Mouse (Mus musculus) brown adipose tissue, adult 24 weeks (tissue): ENCODE data around the gene Tmem210. TPM values are rescaled to one million over a fixed set of nuclear protein-coding genes. Genes with fewer than 3 reads are reported as not detected.

Experiments used
- H3K27ac ChIP-seq: fragments of 200-500 bp; replicated peaks from 2 replicates; pipeline ENCODE4 v1.5.1; 2012; ENCODE audit warnings: low read depth, mild to moderate bottlenecking, low read length
- H3K4me1 ChIP-seq: fragments of 200-500 bp; 2 replicates; pipeline ENCODE4 v1.6.1; 2012; ENCODE audit warnings: low read length, mixed read lengths; ENCODE audit not compliant: control insufficient read depth, insufficient read depth, insufficient read length
- H3K4me3 ChIP-seq: fragments of 200-500 bp; 2 replicates; pipeline ENCODE4 v1.5.1; 2012; ENCODE audit warnings: low read depth, mild to moderate bottlenecking, low read length, moderate library complexity; ENCODE audit not compliant: insufficient read depth
- polyA plus RNA-seq: library from polyadenylated mRNA; stranded (reverse); fragments of >200 nt; gene quantifications from 2 replicates; pipeline ENCODE4 v1.2.4, GENCODE M21; 2012; ENCODE audit not compliant: missing spikeins, insufficient read depth, insufficient read length

Tmem210 gene
- polyA plus RNA-seq, 1 experiment: not detected

- no peak overlapping the region for H3K27ac ChIP-seq
- H3K4me3 ChIP-seq: no peak overlapping the region
- no peaks in the 10 kb centered on the region for H3K4me1 ChIP-seq
Measured at GRCm38 (mm10) chr2:25278928-25279882, 8.7 kb upstream of the Tmem210 start.

GRCm38 (mm10) chr2:25285551-25285950 lies 2.4 kb upstream of the Tmem210 start:
- peaks cover 2% of the 10 kb centered on the region; the same call in 1 of the 2 replicates for H3K4me1 ChIP-seq
- no peak overlapping the region for H3K4me3 ChIP-seq
- H3K27ac ChIP-seq: no peak overlapping the region

GRCm38 (mm10) chr2:25286314-25286713 lies 1.6 kb upstream of the Tmem210 start:
- Histone ChIP-seq H3K4me1 (peaks cover 5% of the 10 kb centered on the region; the same call in 1 of the 2 replicates), H3K27ac (no peak overlapping the region)

GRCm38 (mm10) chr2:25286837-25287636 lies 908 bp upstream of the Tmem210 start:
- Histone ChIP-seq H3K4me3 (no peak overlapping the region), H3K4me1 (peaks cover 5% of the 10 kb centered on the region; the same call in 1 of the 2 replicates), H3K27ac (no peak overlapping the region)

More at GRCm38 (mm10) chr2:25286314-25286713, 1.6 kb upstream of the Tmem210 start:
- H3K4me3 ChIP-seq: no peak overlapping the region

- no peak overlapping the region for H3K4me3 ChIP-seq
- H3K4me1 ChIP-seq: peaks cover 5% of the 10 kb centered on the region; the same call in 1 of the 2 replicates
- H3K27ac ChIP-seq: no peak overlapping the region
Measured at GRCm38 (mm10) chr2:25288734-25289345, 895 bp downstream of the Tmem210 start.

- peak within 1 kb of the TSS; percentile 35 for H3K4me3 ChIP-seq
- H3K4me1 ChIP-seq: peaks cover 5% of the 10 kb centered on the region; the same call in 1 of the 2 replicates
- H3K27ac ChIP-seq: no peak within 1 kb of the TSS
Measured at GRCm38 (mm10) chr2:25289651-25290050, 1.7 kb downstream of the Tmem210 start, which contains the start of gene Lrrc26. TSS of gene Lrrc26 (plus strand) at chr2:25289915.

- Histone ChIP-seq H3K4me3 (peak overlapping the region; percentile 35), H3K27ac (no peak overlapping the region), H3K4me1 (peaks cover 5% of the 10 kb centered on the region; the same call in 1 of the 2 replicates)
Measured at GRCm38 (mm10) chr2:25290101-25290815, 2.3 kb downstream of the Tmem210 start.

GRCm38 (mm10) chr2:25290816-25291130 lies 2.8 kb downstream of the Tmem210 start:
- H3K4me1 ChIP-seq: peaks cover 5% of the 10 kb centered on the region; the same call in 1 of the 2 replicates
- no peak overlapping the region for H3K27ac ChIP-seq
- peak overlapping the region; percentile 35 for H3K4me3 ChIP-seq

- H3K27ac ChIP-seq: no peak overlapping the region
Measured at GRCm38 (mm10) chr2:25291184-25292053, 3.5 kb downstream of the Tmem210 start.

GRCm38 (mm10) chr2:25292054-25292544 lies 4.2 kb downstream of the Tmem210 start:
- peaks cover 5% of the 10 kb centered on the region; the same call in 1 of the 2 replicates for H3K4me1 ChIP-seq
- peak overlapping the region; percentile 46 for H3K4me3 ChIP-seq
- H3K27ac ChIP-seq: no peak overlapping the region

More at GRCm38 (mm10) chr2:25291184-25292053, 3.5 kb downstream of the Tmem210 start:
- H3K4me1 ChIP-seq: peaks cover 5% of the 10 kb centered on the region; the same call in 1 of the 2 replicates
- peak overlapping the region; percentile 35 for H3K4me3 ChIP-seq

GRCm38 (mm10) chr2:25292856-25293255 lies 4.9 kb downstream of the Tmem210 start:
- H3K4me1 ChIP-seq: peaks cover 5% of the 10 kb centered on the region; the same call in 1 of the 2 replicates
- H3K27ac ChIP-seq: no peak overlapping the region
- H3K4me3 ChIP-seq: peak overlapping the region; percentile 12; the same call in 1 of the 2 replicates

GRCm38 (mm10) chr2:25293706-25294105 lies 5.8 kb downstream of the Tmem210 start:
- H3K4me3 ChIP-seq: no peak overlapping the region
- H3K4me1 ChIP-seq: peaks cover 5% of the 10 kb centered on the region; the same call in 1 of the 2 replicates

GRCm38 (mm10) chr2:25297093-25297492 lies 9.1 kb downstream of the Tmem210 start:
- no peak overlapping the region for H3K27ac ChIP-seq
- no peak overlapping the region for H3K4me3 ChIP-seq

More at GRCm38 (mm10) chr2:25293706-25294105, 5.8 kb downstream of the Tmem210 start:
- no peak overlapping the region for H3K27ac ChIP-seq

More at GRCm38 (mm10) chr2:25297093-25297492, 9.1 kb downstream of the Tmem210 start:
- H3K4me1 ChIP-seq: no peaks in the 10 kb centered on the region
